Mouse (Mus musculus): ENCODE results near the gene Cux2.

The Cux2 gene

GRCm38 (mm10) chr5:122050017-122050831, at the start of gene Cux2:
TSS of gene Cux2 (minus strand) at chr5:122050102.
- in situ Hi-C loops (cut with MboI, MseI) = no loop called here

GRCm38 (mm10) chr5:122094439-122094838, 44.5 kb upstream of the Cux2 start:
- in situ Hi-C loops (cut with MboI, MseI) = no loop called here

DNA sequence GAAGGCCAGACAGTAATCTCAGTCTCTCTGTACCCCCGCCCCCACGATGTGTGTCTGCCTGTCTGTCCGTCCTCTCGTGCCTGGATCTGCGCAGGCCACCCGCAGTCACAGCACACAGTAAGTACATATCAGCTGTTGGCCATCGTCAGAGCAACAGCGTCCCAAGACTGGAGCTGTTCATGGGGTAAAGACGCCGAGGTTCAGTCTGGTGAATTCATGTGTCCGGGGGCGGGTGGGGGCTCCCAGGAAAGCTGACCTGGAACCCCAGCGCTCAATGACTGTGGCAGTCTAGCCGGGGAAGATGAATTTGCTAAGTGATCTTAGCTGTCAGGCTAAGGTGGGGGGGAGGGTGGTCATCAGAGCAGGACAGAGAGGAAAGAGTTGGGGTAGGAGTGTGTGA, 43.8 kb upstream of the Cux2 start:
- in situ Hi-C loops (cut with MboI, MseI) = no loop called here

DNA sequence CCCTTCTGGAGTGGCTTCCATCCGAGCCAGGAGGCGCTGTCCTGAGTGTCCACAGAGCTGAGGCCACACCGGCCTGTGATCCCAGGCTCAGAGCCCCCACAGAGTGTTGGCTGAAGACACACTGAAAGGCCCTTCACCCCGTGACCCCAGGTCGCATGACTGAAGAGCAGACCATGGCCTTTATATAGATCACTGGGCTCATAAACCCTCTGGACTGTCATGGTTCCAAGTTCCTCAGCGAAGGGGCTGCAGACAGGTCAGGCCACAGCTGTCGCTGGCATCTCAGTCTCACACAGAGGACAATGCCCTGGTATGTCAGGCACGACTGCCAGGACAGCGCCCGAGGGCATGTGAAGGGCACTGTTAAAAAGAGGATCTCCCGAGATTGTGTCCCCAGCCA, 42.9 kb upstream of the Cux2 start:
- in situ Hi-C loops (cut with MboI, MseI) = no loop called here

DNA sequence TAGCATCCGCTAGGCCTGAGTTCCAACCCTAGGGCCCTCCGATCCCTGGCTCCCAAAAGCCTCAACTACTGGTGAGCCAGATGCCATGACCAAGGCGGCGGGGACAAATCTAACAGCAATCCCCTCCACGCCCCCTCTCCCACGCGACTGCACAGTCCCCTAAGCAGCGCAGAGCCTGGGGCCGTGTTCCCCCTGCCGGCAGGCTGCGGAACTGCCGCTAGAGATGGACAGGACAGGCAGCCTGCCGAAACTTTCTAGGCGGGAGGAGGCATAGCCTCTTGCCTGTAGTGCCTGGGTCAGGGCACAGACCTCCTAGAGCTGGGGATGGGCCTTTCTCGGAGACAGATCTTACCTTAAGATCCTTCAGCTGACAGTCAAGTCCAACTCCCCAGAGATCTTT, 41.2 kb upstream of the Cux2 start:
- in situ Hi-C loops (cut with MboI, MseI) = no loop called here

DNA sequence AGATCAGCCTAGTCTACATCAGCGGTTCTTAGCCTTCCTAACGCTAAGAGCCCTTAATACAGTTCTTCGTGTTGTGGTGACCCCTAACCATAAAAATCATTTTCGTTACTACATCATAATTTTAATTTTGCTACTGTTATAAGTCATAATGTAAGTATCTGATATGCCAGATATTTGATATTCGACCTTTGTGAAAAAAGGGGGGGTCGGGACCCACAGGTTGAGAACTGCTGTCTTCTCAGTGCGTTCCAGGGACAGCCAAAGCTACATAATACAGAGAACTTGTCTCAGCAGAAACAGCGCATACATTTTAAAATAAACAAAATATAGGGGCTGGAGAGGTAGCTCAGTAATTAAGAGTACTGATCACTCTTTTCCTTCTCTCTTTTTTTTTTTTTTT, 39.8 kb upstream of the Cux2 start:
- in situ Hi-C loops (cut with MboI, MseI) = no loop called here

DNA sequence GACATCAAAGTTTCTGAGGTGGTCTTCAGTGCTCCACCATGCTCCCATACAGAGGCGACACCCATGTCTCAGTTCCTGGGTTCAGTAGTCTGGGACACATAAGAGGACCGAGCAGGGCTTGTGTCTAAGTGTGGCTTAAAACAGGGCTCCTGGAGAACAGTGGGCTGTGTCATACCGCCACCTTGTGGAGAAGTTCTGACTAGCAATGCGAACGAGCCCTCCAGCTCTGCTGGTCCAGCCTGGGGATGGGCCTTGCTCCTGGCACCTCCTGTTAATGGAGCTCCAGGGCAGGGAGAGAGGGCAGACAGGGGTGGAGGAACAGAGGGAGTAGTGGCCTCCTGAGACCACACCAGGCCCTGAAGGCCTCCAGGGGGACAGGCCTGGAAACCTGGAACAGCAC, 39.0 kb upstream of the Cux2 start:
- in situ Hi-C loops (cut with MboI, MseI) = no loop called here

DNA sequence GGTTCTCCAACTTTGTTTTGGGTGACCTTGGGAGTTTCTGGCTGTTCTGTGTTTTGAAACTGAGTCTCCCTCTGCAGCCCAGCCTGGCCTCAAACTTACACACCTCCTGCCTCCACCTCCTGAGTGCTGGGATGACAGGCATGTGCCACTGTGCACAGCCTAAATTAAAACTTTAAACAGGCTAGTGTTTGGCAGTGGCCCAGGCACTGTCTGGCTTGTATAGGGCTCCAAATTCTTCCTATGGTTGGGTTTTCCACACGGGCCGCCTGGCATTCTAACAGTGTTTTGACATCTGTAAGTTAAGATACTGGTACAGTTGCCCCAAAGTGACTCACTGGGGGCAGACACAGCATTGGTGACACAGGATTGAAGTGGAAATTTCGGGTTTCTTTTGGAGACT, 36.2 kb upstream of the Cux2 start:
- in situ Hi-C loops (cut with MboI, MseI) = no loop called here

GRCm38 (mm10) chr5:122085291-122085690, 35.4 kb upstream of the Cux2 start:
- in situ Hi-C loops (cut with MboI, MseI) = no loop called here

- in situ Hi-C loops (cut with MboI, MseI) = no loop called here
Observed at GRCm38 (mm10) chr5:122084470-122084869, 34.6 kb upstream of the Cux2 start.

GRCm38 (mm10) chr5:122083282-122083681, 33.4 kb upstream of the Cux2 start:
- in situ Hi-C loops (cut with MboI, MseI) = no loop called here

DNA sequence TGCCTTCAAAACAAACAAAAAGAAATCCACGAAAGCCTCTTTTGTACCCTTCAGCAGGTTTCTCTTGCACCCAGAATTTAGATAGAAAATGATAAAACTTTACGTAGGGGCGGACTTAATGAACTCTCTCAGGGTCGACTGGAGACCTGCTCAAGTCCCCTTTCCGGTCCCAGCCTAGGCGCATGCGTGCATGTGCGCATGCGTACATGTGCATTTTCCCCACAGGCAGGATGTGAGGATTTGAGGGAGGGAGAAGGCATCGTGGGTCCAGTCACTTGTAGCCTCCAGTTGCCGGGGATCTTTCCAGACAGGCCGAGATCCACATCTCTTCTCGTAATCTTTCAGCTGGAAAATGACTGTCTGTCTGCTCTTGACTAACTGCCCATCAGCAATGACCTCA, 31.6 kb upstream of the Cux2 start:
- in situ Hi-C loops (cut with MboI, MseI) = no loop called here

GRCm38 (mm10) chr5:122080930-122081329, 31.0 kb upstream of the Cux2 start:
- in situ Hi-C loops (cut with MboI, MseI) = no loop called here

- in situ Hi-C loops (cut with MboI, MseI) = no loop called here
Observed at GRCm38 (mm10) chr5:122079796-122080195, 29.9 kb upstream of the Cux2 start.

- in situ Hi-C loops (cut with MboI, MseI) = no loop called here
Observed at GRCm38 (mm10) chr5:122077244-122077643, 27.3 kb upstream of the Cux2 start.

GRCm38 (mm10) chr5:122075736-122076135, 25.8 kb upstream of the Cux2 start:
- in situ Hi-C loops (cut with MboI, MseI) = no loop called here

GRCm38 (mm10) chr5:122071997-122072396, 22.1 kb upstream of the Cux2 start:
- in situ Hi-C loops (cut with MboI, MseI) = no loop called here

- in situ Hi-C loops (cut with MboI, MseI) = no loop called here
Observed at GRCm38 (mm10) chr5:122070963-122071800, 21.3 kb upstream of the Cux2 start.

DNA sequence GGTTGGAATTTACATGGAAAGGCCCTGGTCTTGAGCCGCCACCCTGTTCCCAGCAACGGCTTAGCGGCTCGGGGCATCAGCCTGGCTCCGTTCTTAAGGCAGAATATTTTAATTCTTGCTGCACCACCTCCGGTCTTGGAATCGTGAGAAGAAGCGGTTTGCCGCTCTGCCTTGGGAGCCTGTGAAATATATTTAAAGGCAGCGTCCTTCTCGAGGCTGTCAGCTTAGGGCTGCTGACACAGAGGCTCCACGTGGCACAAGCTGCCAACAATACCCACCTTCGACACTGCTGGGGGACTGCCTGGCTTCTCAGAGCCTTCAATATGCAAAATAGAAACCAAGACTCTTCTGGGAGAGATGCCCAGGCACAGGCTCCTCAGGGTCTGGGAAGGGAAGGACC, 18.7 kb upstream of the Cux2 start:
- in situ Hi-C loops (cut with MboI, MseI) = no loop called here

- in situ Hi-C loops (cut with MboI, MseI) = no loop called here
Observed at GRCm38 (mm10) chr5:122063204-122063933, 13.5 kb upstream of the Cux2 start.

- in situ Hi-C loops (cut with MboI, MseI) = no loop called here
Observed at GRCm38 (mm10) chr5:122062479-122062878, 12.6 kb upstream of the Cux2 start.

GRCm38 (mm10) chr5:122060767-122061333, 10.9 kb upstream of the Cux2 start:
- in situ Hi-C loops (cut with MboI, MseI) = no loop called here
